Comparison of ENCODE assay signal across 8 mouse cellular contexts in genomic region chr5:33674439-33674838, GRCm38 (mm10). TPM values are rescaled to one million over a fixed set of nuclear protein-coding genes. Genes with fewer than 3 reads are reported as not detected.
DNase-seq lines count a peak whose midpoint lies in the region; ATAC-seq and TF ChIP-seq lines count a peak whose summit lies in the region.

No protein-coding gene starts in this region.

- no peak for TF ChIP-seq EP300 in stomach, postnatal 0 days (optimal IDR thresholded peaks at IDR 0.05)

- peak overlapping the region; percentile 8; the same call in 1 of the 2 replicates for H3K9ac ChIP-seq in heart, embryonic 11.5 days (ENCODE audit: low read depth, low read length)
- H3K9ac ChIP-seq in limb, embryonic 12.5 days (replicated peaks) = no peak overlapping the region
- no peak overlapping the region; the same call in 1 of the 2 replicates for H3K9ac ChIP-seq in stomach, postnatal 0 days (ENCODE audit: low read length)

- 0 out of 2 replicates have a peak, but pooled peaks cover 4% of the 10 kb centered on the region for H3K4me1 ChIP-seq in heart, embryonic 11.5 days (ENCODE audit: control insufficient read depth, insufficient read depth, low read length)
- H3K4me1 ChIP-seq in heart, embryonic 10.5 days = peaks cover 8% of the 10 kb centered on the region; the same call in 1 of the 2 replicates
- no peaks in the 10 kb centered on the region for H3K4me1 ChIP-seq in limb, embryonic 12.5 days (replicated peaks)
- no peaks in the 10 kb centered on the region for H3K4me1 ChIP-seq in stomach, postnatal 0 days (replicated peaks; ENCODE audit: control insufficient read depth, insufficient read depth)

- ATAC-seq in heart, embryonic 11.5 days (replicated peaks; ENCODE audit: insufficient number of reproducible peaks, low FRiP score, low TSS enrichment) = no peak
- ATAC-seq in limb, embryonic 12.5 days (ENCODE audit: insufficient number of reproducible peaks, insufficient read depth, low FRiP score, low TSS enrichment, low read depth) = no peak
- peak; percentile 35 for ATAC-seq in stomach, postnatal 0 days (ENCODE audit: low FRiP score, low TSS enrichment)

- DNase-seq in heart, embryonic 10.5 days (ENCODE audit: low spot score) = no peak
- DNase-seq in NIH3T3 (ENCODE audit: low read depth) = peak; percentile 24
- peak; percentile 31 to 44 for DNase-seq in heart, postnatal 10 days
- no peak for DNase-seq in stomach, postnatal 0 days (ENCODE audit: low spot score)
- no peak for DNase-seq in adrenal gland, postnatal 25 days
- DNase-seq in adrenal gland, postnatal 4 days (ENCODE audit: low spot score in 2 of 2) = no peak

- intact Hi-C loops in heart, postnatal 10 days (cut with DNase I) = no loop called here

- H3K27me3 ChIP-seq in heart, embryonic 11.5 days (ENCODE audit: control insufficient read depth, insufficient read depth, low read length) = no peaks in the 10 kb centered on the region
- no peaks in the 10 kb centered on the region for H3K27me3 ChIP-seq in heart, embryonic 10.5 days (ENCODE audit: insufficient read depth, poor library complexity, severe bottlenecking)
- no peaks in the 10 kb centered on the region for H3K27me3 ChIP-seq in limb, embryonic 12.5 days
- no peaks in the 10 kb centered on the region for H3K27me3 ChIP-seq in stomach, postnatal 0 days (ENCODE audit: control insufficient read depth, insufficient read depth, low read length)

- H3K9me3 ChIP-seq in heart, embryonic 11.5 days (replicated peaks; ENCODE audit: control insufficient read depth, low read length) = no peaks in the 10 kb centered on the region
- H3K9me3 ChIP-seq in heart, embryonic 10.5 days = no peaks in the 10 kb centered on the region
- no peaks in the 10 kb centered on the region for H3K9me3 ChIP-seq in limb, embryonic 12.5 days
- H3K9me3 ChIP-seq in stomach, postnatal 0 days (ENCODE audit: control insufficient read depth, low read length) = no peaks in the 10 kb centered on the region

- peaks cover 13% of the 10 kb centered on the region for H3K36me3 ChIP-seq in heart, embryonic 11.5 days (ENCODE audit: control insufficient read depth, insufficient read depth, low read length)
- peaks cover 38% of the 10 kb centered on the region for H3K36me3 ChIP-seq in heart, embryonic 10.5 days
- H3K36me3 ChIP-seq in limb, embryonic 12.5 days = peaks cover 43% of the 10 kb centered on the region
- no peaks in the 10 kb centered on the region; the same call in 1 of the 2 replicates for H3K36me3 ChIP-seq in stomach, postnatal 0 days (ENCODE audit: control insufficient read depth, insufficient read depth, low read length)

- H3K27ac ChIP-seq in heart, embryonic 11.5 days (ENCODE audit: low read depth, low read length) = no peak overlapping the region
- no peak overlapping the region for H3K27ac ChIP-seq in heart, embryonic 10.5 days
- H3K27ac ChIP-seq in limb, embryonic 12.5 days = peak overlapping the region; percentile 64
- H3K27ac ChIP-seq in stomach, postnatal 0 days (replicated peaks) = no peak overlapping the region

- 74% methylated on average over 3 of the region's 3 CpGs for whole genome bisulfite sequencing in heart, embryonic 11.5 days (ENCODE audit: insufficient replicate concordance)
- WGBS in heart, embryonic 10.5 days = 82% methylated on average over 3 of the region's 3 CpGs
- 85% methylated on average over 3 of the region's 3 CpGs for WGBS in limb, embryonic 12.5 days
- WGBS in stomach, postnatal 0 days = 71% methylated on average over 3 of the region's 3 CpGs

- no peak overlapping the region for H3K4me3 ChIP-seq in heart, embryonic 11.5 days (ENCODE audit: low read depth, low read length)
- no peak overlapping the region for H3K4me3 ChIP-seq in heart, embryonic 10.5 days
- H3K4me3 ChIP-seq in limb, embryonic 12.5 days (replicated peaks) = no peak overlapping the region
- H3K4me3 ChIP-seq in stomach, postnatal 0 days (ENCODE audit: low read depth, low read length) = no peak overlapping the region

- no peak overlapping the region for H3K4me2 ChIP-seq in heart, embryonic 11.5 days
- no peak overlapping the region for H3K4me2 ChIP-seq in limb, embryonic 12.5 days
- no peak overlapping the region for H3K4me2 ChIP-seq in stomach, postnatal 0 days (replicated peaks; ENCODE audit: low read depth)

- no peak for TF ChIP-seq CTCF in stomach, postnatal 0 days (IDR thresholded peaks at IDR 0.05; ENCODE audit: low read depth)

RNA-seq across cellular contexts. Expression of gene Tmem129, which starts 16.2 kb away (rescaled TPM):
- 41.5 and 42.3 TPM in 2 replicates for polyA plus RNA-seq in heart, embryonic 11.5 days (2014; fragmentation: Nextera tagmentation; extraction: Ambion mirVana)
- polyA plus RNA-seq in heart, embryonic 10.5 days (2016; fragmentation: Nextera tagmentation; extraction: Ambion mirVana) = 37.7 and 42.5 TPM in 2 replicates
- 10 to 100 TPM; 16.5 to 20.8 TPM for total RNA-seq in heart, postnatal 10 days (2021)
- 41.9 and 42.8 TPM in 2 replicates for polyA plus RNA-seq in limb, embryonic 12.5 days (2016; fragmentation: Nextera tagmentation; extraction: Ambion mirVana)
- polyA plus RNA-seq in stomach, postnatal 0 days (2015; fragmentation: Nextera tagmentation; extraction: Ambion mirVana) = 16.7 and 17.4 TPM in 2 replicates
- total RNA-seq in adrenal gland, postnatal 25 days (2021) = 27.7 and 29.5 TPM in 2 replicates
- 10 to 100 TPM; 20.2 to 21.8 TPM for total RNA-seq in adrenal gland, postnatal 4 days (2021)

RNA-seq across cellular contexts. Expression of gene Tacc3, which starts 16.5 kb away (rescaled TPM):
- 171 and 186 TPM in 2 replicates for polyA plus RNA-seq in heart, embryonic 11.5 days (2014; fragmentation: Nextera tagmentation; extraction: Ambion mirVana)
- polyA plus RNA-seq in heart, embryonic 10.5 days (2016; fragmentation: Nextera tagmentation; extraction: Ambion mirVana) = 185 and 235 TPM in 2 replicates
- 10 to 100 TPM; 16.8 to 20.7 TPM for total RNA-seq in heart, postnatal 10 days (2021)
- 258 and 275 TPM in 2 replicates for polyA plus RNA-seq in limb, embryonic 12.5 days (2016; fragmentation: Nextera tagmentation; extraction: Ambion mirVana)
- polyA plus RNA-seq in stomach, postnatal 0 days (2015; fragmentation: Nextera tagmentation; extraction: Ambion mirVana) = 33.8 and 44.0 TPM in 2 replicates
- 14.2 and 14.4 TPM in 2 replicates for total RNA-seq in adrenal gland, postnatal 25 days (2021)
- total RNA-seq in adrenal gland, postnatal 4 days (2021) = 10 to 100 TPM; 47.4 to 49.1 TPM

RNA-seq across cellular contexts. Expression of gene Slbp, which starts 22.1 kb away (rescaled TPM):
- 162 and 166 TPM in 2 replicates for polyA plus RNA-seq in heart, embryonic 11.5 days (2014; fragmentation: Nextera tagmentation; extraction: Ambion mirVana)
- polyA plus RNA-seq in heart, embryonic 10.5 days (2016; fragmentation: Nextera tagmentation; extraction: Ambion mirVana) = 173 and 225 TPM in 2 replicates
- 10 to 100 TPM; 27.6 to 29.5 TPM for total RNA-seq in heart, postnatal 10 days (2021)
- 307 and 311 TPM in 2 replicates for polyA plus RNA-seq in limb, embryonic 12.5 days (2016; fragmentation: Nextera tagmentation; extraction: Ambion mirVana)
- 84.0 and 87.3 TPM in 2 replicates for polyA plus RNA-seq in stomach, postnatal 0 days (2015; fragmentation: Nextera tagmentation; extraction: Ambion mirVana)
- 48.6 and 54.7 TPM in 2 replicates for total RNA-seq in adrenal gland, postnatal 25 days (2021)
- total RNA-seq in adrenal gland, postnatal 4 days (2021) = 10 to 100 TPM; 65.7 to 71.6 TPM

RNA-seq across cellular contexts. Expression of gene Gm9903, which starts 44.7 kb away (rescaled TPM):
- polyA plus RNA-seq in heart, embryonic 11.5 days (2014; fragmentation: Nextera tagmentation; extraction: Ambion mirVana) = 1.5 and 2.0 TPM in 2 replicates
- 0.79 and 1.2 TPM in 2 replicates for polyA plus RNA-seq in heart, embryonic 10.5 days (2016; fragmentation: Nextera tagmentation; extraction: Ambion mirVana)
- total RNA-seq in heart, postnatal 10 days (2021) = 1 to 10 TPM; 1.2 TPM
- polyA plus RNA-seq in limb, embryonic 12.5 days (2016; fragmentation: Nextera tagmentation; extraction: Ambion mirVana) = 0.46 and 0.74 TPM in 2 replicates
- polyA plus RNA-seq in stomach, postnatal 0 days (2015; fragmentation: Nextera tagmentation; extraction: Ambion mirVana) = 0.25 and 0.42 TPM in 2 replicates
- 0.64 TPM in 1 of 2 replicates, not detected in the other for total RNA-seq in adrenal gland, postnatal 25 days (2021)
- 1 to 10 TPM in 1 of 2 experiments, under 1 TPM in 1; 0.56 to 1.1 TPM for total RNA-seq in adrenal gland, postnatal 4 days (2021)

RNA-seq across cellular contexts. Expression of gene Fam53a, which starts 45.0 kb away (rescaled TPM):
- 56.6 and 59.5 TPM in 2 replicates for polyA plus RNA-seq in heart, embryonic 11.5 days (2014; fragmentation: Nextera tagmentation; extraction: Ambion mirVana)
- 65.4 and 67.4 TPM in 2 replicates for polyA plus RNA-seq in heart, embryonic 10.5 days (2016; fragmentation: Nextera tagmentation; extraction: Ambion mirVana)
- total RNA-seq in heart, postnatal 10 days (2021) = 10 to 100 TPM; 33.5 to 34.1 TPM
- 71.5 and 78.8 TPM in 2 replicates for polyA plus RNA-seq in limb, embryonic 12.5 days (2016; fragmentation: Nextera tagmentation; extraction: Ambion mirVana)
- 44.9 and 45.0 TPM in 2 replicates for polyA plus RNA-seq in stomach, postnatal 0 days (2015; fragmentation: Nextera tagmentation; extraction: Ambion mirVana)
- total RNA-seq in adrenal gland, postnatal 25 days (2021) = 23.5 and 37.0 TPM in 2 replicates
- total RNA-seq in adrenal gland, postnatal 4 days (2021) = 10 to 100 TPM; 29.5 to 29.7 TPM

Comparison
In these comparisons a context has a peak if more than half of its experiments do, and no peak if none do; other contexts are left out.
1. DNase-seq: peak in NIH3T3 (single experiment) and heart, postnatal 10 days (2 of 2); none in heart, embryonic 10.5 days (single experiment), stomach, postnatal 0 days (single experiment), adrenal gland, postnatal 25 days (single experiment) and adrenal gland, postnatal 4 days (0 of 2).